Mouse (Mus musculus): ENCODE results near the gene H2-Aa. TPM values are rescaled to one million over a fixed set of nuclear protein-coding genes. Genes with fewer than 3 reads are reported as not detected.

H2-Aa gene
- total and polyA plus RNA-seq, 3 experiments: not detected

DNA sequence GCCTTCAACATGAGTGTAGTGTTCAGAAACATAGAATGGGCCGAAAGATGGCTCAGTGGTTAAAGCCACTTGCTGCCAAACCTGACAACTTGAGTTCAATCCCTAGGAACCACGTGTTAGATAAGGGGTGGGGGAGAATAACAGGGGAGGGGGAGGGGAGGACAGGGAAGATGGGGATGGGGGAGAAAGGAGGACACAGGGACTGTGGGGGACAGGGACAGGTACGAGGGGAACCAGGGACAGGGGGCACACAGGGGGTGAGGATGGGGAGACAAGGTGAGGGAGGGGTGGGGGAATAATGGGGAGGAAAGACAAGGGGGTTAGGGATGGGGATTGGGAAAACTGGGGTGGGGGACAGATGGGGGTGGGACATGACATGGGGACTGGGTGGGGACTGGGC lies 47.3 kb downstream of the H2-Aa start:
- TF ChIP-seq TCF12 (IDR thresholded peaks at IDR 0.05; ENCODE audit: low read depth, low read length) (no peak), POLR2AphosphoS5 (IDR thresholded peaks at IDR 0.05; ENCODE audit: borderline replicate concordance, low read depth, low read length) (no peak), SMC3 (IDR thresholded peaks at IDR 0.05; ENCODE audit: low read depth, low read length) (no peak), EP300 (IDR thresholded peaks at IDR 0.05; ENCODE audit: low read depth in 1 of 2, low read length in 2 of 2) (no peak), RCOR1 (IDR thresholded peaks at IDR 0.05; ENCODE audit: low read depth, low read length) (no peak), MXI1 (IDR thresholded peaks at IDR 0.05; ENCODE audit: low read depth, low read length) (no peak)
- H3K9me3 ChIP-seq (replicated peaks; ENCODE audit: insufficient read depth, low read length): no peaks in the 10 kb centered on the region
- peaks cover 0 to 4% of the 10 kb centered on the region in 2 experiments; a peak in 1 of 4 replicates for H3K27me3 ChIP-seq (ENCODE audit: control insufficient read depth in 1 of 2, insufficient read depth in 2 of 2, low read length in 2 of 2)
- no peaks in the 10 kb centered on the region for H3K79me2 ChIP-seq (ENCODE audit: control insufficient read depth, insufficient read depth, low read length, poor library complexity)
- no peak overlapping the region for H3K4me3 ChIP-seq (ENCODE audit: control insufficient read depth in 1 of 2, insufficient read depth in 1 of 2, low read depth in 2 of 2, low read length in 2 of 2)
- no peak for DNase-seq (ENCODE audit: low read depth, low spot score)
- no peak overlapping the region for H3K27ac ChIP-seq (ENCODE audit: control insufficient read depth, low read depth, low read length)
- peaks cover 0 to 3% of the 10 kb centered on the region in 2 experiments; a peak in 1 of 4 replicates for H3K36me3 ChIP-seq (ENCODE audit: control insufficient read depth in 1 of 2, insufficient read depth in 2 of 2, low read length in 2 of 2)
- H3K4me1 ChIP-seq (ENCODE audit: control insufficient read depth in 1 of 2, insufficient read depth in 2 of 2, low read length in 2 of 2): no peaks in the 10 kb centered on the region; a peak in 1 of 4 replicates
- no peak overlapping the region for H3K9ac ChIP-seq (ENCODE audit: control insufficient read depth, low read depth, low read length, poor library complexity, severe bottlenecking)

DNA sequence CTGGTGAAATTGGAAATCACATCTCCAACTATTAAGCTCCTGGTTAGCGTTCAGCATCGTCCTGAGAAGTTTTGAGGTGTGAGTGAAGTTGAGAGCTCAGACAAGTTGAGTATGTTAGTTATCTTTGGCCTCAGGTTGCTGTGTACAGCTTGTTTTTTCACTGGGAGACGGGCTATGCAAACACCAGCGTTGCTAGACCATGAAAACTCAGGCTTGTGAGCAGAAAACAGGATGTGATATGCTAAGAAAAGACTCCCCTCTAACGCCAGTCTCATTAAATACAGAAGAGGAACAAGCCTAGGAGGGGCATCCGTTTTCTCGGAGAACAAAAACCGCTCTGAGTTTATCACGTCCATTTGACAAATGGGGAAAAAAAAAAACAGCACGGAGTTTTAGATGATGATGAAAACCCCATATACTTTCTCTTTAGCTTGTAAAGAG lies 48.0 kb downstream of the H2-Aa start:
- DNase-seq (ENCODE audit: low read depth, low spot score): peak; percentile 76
- Histone ChIP-seq H3K4me1 (ENCODE audit: control insufficient read depth in 1 of 2, insufficient read depth in 2 of 2, low read length in 2 of 2) (peaks cover 0 to 2% of the 10 kb centered on the region in 2 experiments; a peak in 1 of 4 replicates), H3K9me3 (replicated peaks; ENCODE audit: insufficient read depth, low read length) (no peaks in the 10 kb centered on the region), H3K9ac (ENCODE audit: control insufficient read depth, low read depth, low read length, poor library complexity, severe bottlenecking) (peak overlapping the region; percentile 44), H3K36me3 (ENCODE audit: control insufficient read depth in 1 of 2, insufficient read depth in 2 of 2, low read length in 2 of 2) (peaks cover 0 to 4% of the 10 kb centered on the region in 2 experiments; a peak in 2 of 4 replicates), H3K27me3 (ENCODE audit: control insufficient read depth in 1 of 2, insufficient read depth in 2 of 2, low read length in 2 of 2) (peaks cover 0 to 1% of the 10 kb centered on the region in 2 experiments; a peak in 1 of 4 replicates), H3K27ac (ENCODE audit: control insufficient read depth, low read depth, low read length) (peak overlapping the region; percentile 69), H3K4me3 (ENCODE audit: control insufficient read depth in 1 of 2, insufficient read depth in 1 of 2, low read depth in 2 of 2, low read length in 2 of 2) (peak overlapping the region; percentile 30 to 49), H3K79me2 (ENCODE audit: control insufficient read depth, insufficient read depth, low read length, poor library complexity) (no peaks in the 10 kb centered on the region)
- no peak for TF ChIP-seq POLR2AphosphoS2 (IDR thresholded peaks at IDR 0.05; ENCODE audit: low read length)
- no peak for TF ChIP-seq MAFK (IDR thresholded peaks at IDR 0.05; ENCODE audit: borderline replicate concordance, low read depth, low read length)
- peak; percentile 76 for TF ChIP-seq ZNF384 (IDR thresholded peaks at IDR 0.05; ENCODE audit: low read depth, low read length)
- no peak for TF ChIP-seq EP300 (IDR thresholded peaks at IDR 0.05; ENCODE audit: low read depth in 1 of 2, low read length in 2 of 2)

DNA sequence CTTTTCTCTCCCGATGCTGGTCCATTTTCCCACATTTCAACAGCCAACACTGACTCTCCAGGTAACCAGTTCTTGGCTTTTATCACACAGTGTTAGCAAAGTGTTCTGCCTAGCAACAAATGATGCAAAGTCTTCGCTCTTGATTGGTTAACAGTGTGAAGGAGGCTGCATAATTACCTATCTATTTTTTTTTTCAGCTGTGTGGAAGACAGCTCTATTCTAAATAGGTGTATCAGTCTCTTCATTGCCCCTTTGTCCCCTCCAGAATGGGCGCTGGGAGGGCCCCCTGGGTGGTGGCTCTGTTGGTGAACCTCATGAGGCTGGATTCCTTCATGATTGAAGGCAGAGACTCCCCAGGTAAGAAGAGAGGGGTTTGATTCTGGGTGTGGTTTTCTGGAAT lies 48.9 kb downstream of the H2-Aa start, which contains the start of gene H2-Ob:
TSS of gene H2-Ob (plus strand) at position 198 of the 400 bp plus-strand sequence.
- peaks cover 0 to 4% of the 10 kb centered on the region in 2 experiments; a peak in 2 of 4 replicates for H3K36me3 ChIP-seq (ENCODE audit: control insufficient read depth in 1 of 2, insufficient read depth in 2 of 2, low read length in 2 of 2)
- peak; percentile 87 for DNase-seq (ENCODE audit: low read depth, low spot score)
- H3K4me1 ChIP-seq (ENCODE audit: control insufficient read depth in 1 of 2, insufficient read depth in 2 of 2, low read length in 2 of 2): peaks cover 0 to 2% of the 10 kb centered on the region in 2 experiments; a peak in 1 of 4 replicates
- H3K9ac ChIP-seq (ENCODE audit: control insufficient read depth, low read depth, low read length, poor library complexity, severe bottlenecking): peak within 1 kb of the TSS; percentile 43
- H3K9me3 ChIP-seq (replicated peaks; ENCODE audit: insufficient read depth, low read length): no peaks in the 10 kb centered on the region
- no peaks in the 10 kb centered on the region for H3K27me3 ChIP-seq (ENCODE audit: control insufficient read depth in 1 of 2, insufficient read depth in 2 of 2, low read length in 2 of 2)
- peak within 1 kb of the TSS; percentile 69 for H3K27ac ChIP-seq (ENCODE audit: control insufficient read depth, low read depth, low read length)
- H3K4me3 ChIP-seq (ENCODE audit: control insufficient read depth in 1 of 2, insufficient read depth in 1 of 2, low read depth in 2 of 2, low read length in 2 of 2): peak within 1 kb of the TSS; percentile 30 to 55
- H3K79me2 ChIP-seq (ENCODE audit: control insufficient read depth, insufficient read depth, low read length, poor library complexity): no peaks in the 10 kb centered on the region
- no peak for TF ChIP-seq POLR2AphosphoS2 (IDR thresholded peaks at IDR 0.05; ENCODE audit: low read length)
- no peak for TF ChIP-seq NRF1 (IDR thresholded peaks at IDR 0.05; ENCODE audit: insufficient read depth, low read depth, low read length, poor library complexity, severe bottlenecking)
- no peak for TF ChIP-seq RAD21 (IDR thresholded peaks at IDR 0.05; ENCODE audit: low read depth, low read length)
- TF ChIP-seq SIN3A (IDR thresholded peaks at IDR 0.05; ENCODE audit: low read length): no peak; the same call in 1 of the 2 replicates
- no peak for TF ChIP-seq MAFK (IDR thresholded peaks at IDR 0.05; ENCODE audit: borderline replicate concordance, low read depth, low read length)
- TF ChIP-seq POLR2AphosphoS5 (IDR thresholded peaks at IDR 0.05; ENCODE audit: borderline replicate concordance, low read depth, low read length): no peak
- no peak for TF ChIP-seq TBP (IDR thresholded peaks at IDR 0.05; ENCODE audit: low read depth, low read length)
- TF ChIP-seq ZC3H11A (IDR thresholded peaks at IDR 0.05; ENCODE audit: low read depth, low read length): no peak
- no peak for TF ChIP-seq POLR2A (IDR thresholded peaks at IDR 0.05; ENCODE audit: control insufficient read depth in 1 of 2, insufficient read depth in 1 of 2, low read depth in 1 of 2, low read length in 2 of 2, poor library complexity in 1 of 2)
- no peak for TF ChIP-seq ZMIZ1 (IDR thresholded peaks at IDR 0.05; ENCODE audit: low read depth, low read length)
- no peak for TF ChIP-seq TCF12 (IDR thresholded peaks at IDR 0.05; ENCODE audit: low read depth, low read length)
- no peak for TF ChIP-seq MYC (IDR thresholded peaks at IDR 0.05; ENCODE audit: low read depth, low read length)
- no peak for TF ChIP-seq CHD1 (IDR thresholded peaks at IDR 0.05; ENCODE audit: low read depth, low read length)
- no peak for TF ChIP-seq EP300 (IDR thresholded peaks at IDR 0.05; ENCODE audit: low read depth in 1 of 2, low read length in 2 of 2)
- no peak for TF ChIP-seq TAL1 (IDR thresholded peaks at IDR 0.05; ENCODE audit: low read length)
- no peak for TF ChIP-seq MYB (IDR thresholded peaks at IDR 0.05; ENCODE audit: low read depth, low read length)
- TF ChIP-seq ZKSCAN1 (IDR thresholded peaks at IDR 0.05; ENCODE audit: low read depth, low read length): peak; percentile 87; the same call in 1 of the 2 replicates
- no peak for TF ChIP-seq MXI1 (IDR thresholded peaks at IDR 0.05; ENCODE audit: low read depth, low read length)
- TF ChIP-seq CTCF (IDR thresholded peaks at IDR 0.05 in 2 of 3, conservative IDR thresholded peaks at IDR 0.05 in 1 of 3; ENCODE audit: control insufficient read depth in 1 of 3, insufficient read depth in 1 of 3, low read depth in 2 of 3, low read length in 3 of 3, poor library complexity in 1 of 3, severe bottlenecking in 1 of 3): no peak
- TF ChIP-seq KAT2A (conservative IDR thresholded peaks at IDR 0.05; ENCODE audit: low read depth, low read length): no peak
- TF ChIP-seq ZNF384 (IDR thresholded peaks at IDR 0.05; ENCODE audit: low read depth, low read length): peak; percentile 99
- peak; percentile 58; the same call in 1 of the 2 replicates for TF ChIP-seq ETS1 (IDR thresholded peaks at IDR 0.05; ENCODE audit: low read depth, low read length)

All from MEL (cell line).